Mouse (Mus musculus) hindlimb bud, embryonic 11.5 days (tissue): ENCODE results near the gene Prl.
"Not testable (repeated sequence)": the region's sequence is repeated elsewhere in the genome, so short reads cannot be mapped to it uniquely, and the experiment has no call there.

ENCODE experiments used
- DNase-seq: peaks from one replicate; pipeline ENCODE4 v3.0.0-alpha.2; 2012; ENCODE audit warnings: low read depth, low spot score; ENCODE audit errors: extremely low spot score

The Prl gene

DNA sequence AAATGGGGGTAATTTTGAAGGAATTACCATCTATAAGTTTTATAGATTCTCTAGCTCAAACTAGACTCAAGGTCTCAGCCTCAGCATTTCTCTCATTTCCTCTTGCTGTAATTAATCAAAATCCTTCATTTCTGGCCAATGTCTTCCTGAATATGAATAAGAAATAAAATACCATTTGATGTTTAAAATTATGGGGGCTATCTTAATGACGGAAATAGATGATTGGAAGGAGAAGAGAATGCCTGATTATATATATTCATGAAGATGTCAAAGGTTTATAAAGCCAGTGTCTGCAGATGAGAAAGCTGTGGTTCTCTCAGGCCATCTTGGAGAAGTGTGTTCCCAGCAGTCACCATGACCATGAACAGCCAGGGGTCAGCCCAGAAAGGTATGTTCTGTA, at the start of gene Prl:
Prl (plus strand) TSS at position 301 of the 400 bp plus-strand sequence.
- DNase-seq: no peak

- no peak for DNase-seq
Measured at GRCm38 (mm10) chr13:27026614-27027013, 30.8 kb upstream of the Prl start.

- DNase-seq: no peak
Measured at GRCm38 (mm10) chr13:27027376-27027775, 30.0 kb upstream of the Prl start.

GRCm38 (mm10) chr13:27028501-27029240, 28.7 kb upstream of the Prl start:
- no peak for DNase-seq

DNA sequence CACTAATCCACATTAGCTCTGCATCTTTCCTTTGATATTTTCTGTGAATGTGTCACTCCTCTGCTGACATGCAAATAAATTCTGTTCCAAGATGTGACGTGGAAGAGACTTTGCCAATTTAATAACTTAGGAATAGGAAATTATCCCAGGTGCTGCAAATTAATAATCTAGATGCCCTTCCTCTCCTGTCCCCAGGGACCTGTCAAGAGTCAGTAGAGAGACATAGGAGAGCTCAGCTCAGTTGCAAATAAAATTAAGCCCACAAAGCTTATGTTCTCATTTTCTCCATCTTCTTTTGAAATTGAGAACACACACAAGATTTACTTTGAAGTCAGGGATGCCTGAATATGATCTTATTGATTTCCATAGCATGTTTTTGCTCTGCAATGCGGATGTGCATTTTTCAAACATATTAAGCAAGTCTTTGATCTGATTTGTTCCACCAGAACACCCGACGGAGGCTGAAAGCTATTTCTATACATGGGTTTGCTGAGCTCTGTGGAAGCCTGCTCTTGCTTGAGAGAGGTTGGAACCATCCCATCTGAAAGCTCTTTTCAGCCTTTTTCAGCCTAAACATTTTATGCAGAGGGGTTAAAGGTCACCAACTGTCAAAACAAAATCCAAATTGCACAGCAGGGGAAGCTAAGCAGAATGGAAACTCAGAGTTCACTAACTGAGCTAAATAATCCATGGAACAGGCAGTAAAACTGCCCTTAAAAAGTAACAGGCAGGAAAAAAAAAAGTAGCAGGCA, 26.1 kb upstream of the Prl start:
- DNase-seq: peak; percentile 76

- DNase-seq: no peak
Measured at GRCm38 (mm10) chr13:27031853-27032240, 25.5 kb upstream of the Prl start.

GRCm38 (mm10) chr13:27032998-27033397, 24.4 kb upstream of the Prl start:
- no peak for DNase-seq

DNA sequence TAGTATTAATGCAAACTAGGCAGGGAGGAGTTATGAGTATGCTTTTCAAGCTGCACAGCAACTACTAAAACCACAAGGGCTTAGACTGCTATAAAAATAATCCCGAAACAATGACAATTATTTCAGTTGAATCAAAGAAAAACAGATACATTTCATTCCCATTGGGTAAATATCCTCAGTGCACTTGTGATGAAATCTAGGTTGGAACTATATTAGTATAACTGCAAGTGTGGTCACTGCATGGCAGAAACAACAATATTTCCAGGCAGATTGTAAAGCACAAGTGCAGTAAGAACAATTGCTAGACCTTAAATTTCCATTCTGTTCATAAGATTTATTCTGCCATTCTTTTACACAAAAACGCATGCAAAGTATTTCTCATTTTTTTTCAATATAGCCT, 15.2 kb upstream of the Prl start:
- DNase-seq: no peak

- no peak for DNase-seq
Measured at GRCm38 (mm10) chr13:27043326-27043725, 14.0 kb upstream of the Prl start.

DNA sequence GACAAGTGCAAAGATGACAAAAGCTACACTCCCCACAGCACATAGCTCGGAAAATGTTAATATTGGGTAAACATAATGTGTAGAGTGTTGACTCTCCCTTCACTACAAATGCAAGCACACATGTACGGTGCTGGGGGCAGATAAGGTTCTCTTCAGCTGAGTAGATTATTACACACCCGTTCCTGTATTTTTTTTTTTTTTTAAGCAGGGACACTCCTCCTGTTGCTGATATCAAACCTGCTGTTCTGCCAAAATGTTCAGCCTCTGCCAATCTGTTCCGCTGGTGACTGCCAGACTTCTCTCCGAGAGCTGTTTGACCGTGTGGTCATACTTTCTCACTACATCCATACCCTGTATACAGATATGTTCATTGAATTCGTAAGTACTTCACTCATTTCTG, 1.8 kb downstream of the Prl start:
- no peak for DNase-seq

DNA sequence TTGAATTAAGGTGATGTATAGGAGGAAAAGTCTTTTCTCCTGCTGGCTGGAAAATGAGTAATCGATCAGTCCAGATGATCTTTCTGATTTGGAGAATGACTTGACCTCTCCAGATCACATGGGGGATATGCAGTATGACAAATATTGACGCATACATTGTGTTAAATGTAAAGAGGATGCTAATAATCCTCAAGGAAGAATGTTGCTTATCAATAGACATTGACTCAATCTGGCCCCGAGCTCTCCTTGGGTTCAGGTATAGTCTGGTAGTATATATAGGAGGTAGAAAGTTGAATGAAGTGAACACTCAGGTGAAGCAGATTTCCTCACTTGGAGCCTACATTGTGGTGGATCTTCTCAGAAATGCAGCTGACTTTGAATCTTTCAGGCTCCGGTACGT, 36.5 kb downstream of the Prl start, which contains the start of gene Prl3d1:
Prl3d1 (plus strand) TSS at position 301 of the 400 bp plus-strand sequence.
- DNase-seq: not testable (repeated sequence)
